Mouse (Mus musculus) CH12.LX (cell line): ENCODE measurements around the gene Rundc3b.

Source experiments
- CTCF ChIP-seq, 2 experiments: IDR thresholded peaks in 1 of 2; conservative IDR thresholded peaks in 1 of 2; 2 replicates each; pipeline ENCODE4 v1.5.1; 2011 to 2012; ENCODE audit warnings: low read depth in 2 of 2, low read length in 2 of 2, improper control_type of control experiment in 1 of 2, inconsistent platforms in 1 of 2, mild to moderate bottlenecking in 1 of 2, moderate library complexity in 1 of 2
- KAT2A ChIP-seq: IDR thresholded peaks from 2 replicates; pipeline ENCODE4 v1.6.1; 2012; ENCODE audit warnings: low read length, improper control_type of control experiment, inconsistent platforms; ENCODE audit not compliant: insufficient replicate concordance
- MAFK ChIP-seq: IDR thresholded peaks from 2 replicates; pipeline ENCODE4 v1.6.1; 2011; ENCODE audit warnings: low read length, improper control_type of control experiment; ENCODE audit not compliant: insufficient replicate concordance
- MEF2A ChIP-seq: IDR thresholded peaks from 2 replicates; pipeline ENCODE4 v1.6.1; 2014; ENCODE audit warnings: low read depth, mild to moderate bottlenecking, inconsistent platforms, low read length, improper control_type of control experiment, borderline replicate concordance
- POLR2A ChIP-seq: IDR thresholded peaks from 2 replicates; pipeline ENCODE4 v1.6.1; 2011; ENCODE audit warnings: low read depth, mild to moderate bottlenecking, improper control_type of control experiment, low read length

GRCm38 (mm10) chr5:8456561-8456960, 166.2 kb downstream of the Rundc3b start:
- TF ChIP-seq MAFK = no peak
- TF ChIP-seq CTCF (conservative IDR thresholded peaks at IDR 0.05 in 1 of 2, IDR thresholded peaks at IDR 0.05 in 1 of 2; ENCODE audit: low read depth in 2 of 2, low read length in 2 of 2) = no peak
- no peak for TF ChIP-seq POLR2A
- TF ChIP-seq KAT2A = no peak
- no peak for TF ChIP-seq MEF2A
